Mouse (Mus musculus): Measurements from ENCODE around the gene Prr12. TPM values are rescaled to one million over a fixed set of nuclear protein-coding genes. Genes with fewer than 3 reads are reported as not detected.

The Prr12 gene
- polyA plus RNA-seq, 1 experiment from 2014 or later, result 6.4 TPM

DNA sequence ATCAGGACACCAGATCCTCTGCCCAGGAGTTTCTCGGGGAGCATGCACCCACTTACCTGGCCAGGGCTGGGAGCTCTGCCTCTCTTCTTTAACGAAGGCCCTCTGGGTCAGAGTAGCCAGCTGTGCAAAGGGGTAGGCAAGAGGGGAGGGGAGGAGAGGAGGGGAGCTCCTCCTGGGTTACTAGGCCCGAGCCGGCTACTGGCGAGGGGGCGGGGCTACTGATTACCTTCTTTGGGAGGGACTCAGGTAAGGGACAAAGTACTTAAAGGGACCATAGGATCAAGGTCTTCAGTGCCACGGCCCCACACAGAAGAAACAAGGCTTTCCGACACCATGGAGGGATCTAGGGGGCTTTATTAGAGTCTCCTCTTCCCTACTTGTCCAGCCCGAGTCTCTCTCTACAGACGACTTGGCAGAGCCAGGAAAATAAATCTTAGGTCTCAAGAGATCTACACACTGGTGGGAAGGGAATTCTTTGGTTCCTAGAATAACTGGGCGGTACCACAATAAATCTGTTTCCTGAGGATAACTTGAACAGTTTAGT is 8.9 kb upstream of the Prr12 start:
- 14% methylated on average over 11 of the region's 11 CpGs for WGBS
- Histone ChIP-seq H3K4me3 (ENCODE audit: low read depth, low read length) (peak overlapping the region; percentile 63), H3K27me3 (replicated peaks; ENCODE audit: insufficient read depth, low read length) (no peaks in the 10 kb centered on the region), H3K36me3 (ENCODE audit: insufficient read depth, low read length) (0 out of 2 replicates have a peak, but pooled peaks cover 4% of the 10 kb centered on the region), H3K4me1 (ENCODE audit: insufficient read depth, low read depth, low read length) (no peaks in the 10 kb centered on the region; the same call in 1 of the 2 replicates), H3K27ac (ENCODE audit: low read length) (peak overlapping the region; percentile 90), H3K4me2 (replicated peaks; ENCODE audit: low read depth, low read length) (peak overlapping the region; percentile 57), H3K9me3 (ENCODE audit: low read length) (no peaks in the 10 kb centered on the region), H3K9ac (replicated peaks; ENCODE audit: low read depth) (peak overlapping the region; percentile 53)
- peak; percentile 45 for ATAC-seq
- TF ChIP-seq CTCF (IDR thresholded peaks at IDR 0.05), result no peak
- TF ChIP-seq EP300 (IDR thresholded peaks at IDR 0.05), result no peak
- DNase-seq (ENCODE audit: low spot score), result peak; percentile 81

DNA sequence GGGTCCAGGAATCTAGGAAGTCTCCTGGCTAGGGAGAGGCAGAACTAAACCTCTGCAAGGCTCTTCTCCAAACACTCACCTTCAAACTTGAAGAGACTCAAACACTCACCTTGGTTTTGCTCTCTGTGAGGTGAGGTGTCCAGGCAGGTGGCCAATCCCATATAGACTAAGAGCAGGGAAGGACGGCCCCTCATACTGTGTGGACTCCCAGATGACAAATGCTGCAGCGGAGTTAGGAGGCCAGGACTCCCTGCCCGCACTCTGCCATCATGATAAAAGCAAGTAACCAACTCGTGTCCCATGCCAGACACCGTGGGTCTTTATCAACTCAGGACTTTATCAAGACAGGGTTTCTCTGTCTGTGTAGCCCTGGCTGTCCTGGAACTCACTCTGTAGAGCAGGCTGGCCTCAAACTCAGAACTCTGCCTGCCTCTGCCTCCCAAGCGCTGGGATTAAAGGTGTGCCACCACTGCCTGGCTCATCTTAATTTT is 8.0 kb upstream of the Prr12 start:
- ATAC-seq (no peak), DNase-seq (ENCODE audit: low spot score) (no peak)
- 0 out of 2 replicates have a peak, but pooled peaks cover 4% of the 10 kb centered on the region for H3K36me3 ChIP-seq (ENCODE audit: insufficient read depth, low read length)
- H3K9ac ChIP-seq (replicated peaks; ENCODE audit: low read depth), result no peak overlapping the region
- WGBS, result 86% methylated on average over 6 of the region's 6 CpGs
- no peaks in the 10 kb centered on the region for H3K9me3 ChIP-seq (ENCODE audit: low read length)
- no peak overlapping the region; the same call in 1 of the 2 replicates for H3K4me3 ChIP-seq (ENCODE audit: low read depth, low read length)
- H3K27me3 ChIP-seq (replicated peaks; ENCODE audit: insufficient read depth, low read length), result no peaks in the 10 kb centered on the region
- no peaks in the 10 kb centered on the region; the same call in 1 of the 2 replicates for H3K4me1 ChIP-seq (ENCODE audit: insufficient read depth, low read depth, low read length)
- H3K27ac ChIP-seq (ENCODE audit: low read length), result no peak overlapping the region
- no peak overlapping the region; the same call in 1 of the 2 replicates for H3K4me2 ChIP-seq (replicated peaks; ENCODE audit: low read depth, low read length)
- no peak for TF ChIP-seq EP300 (IDR thresholded peaks at IDR 0.05)
- TF ChIP-seq CTCF (IDR thresholded peaks at IDR 0.05), result no peak

DNA sequence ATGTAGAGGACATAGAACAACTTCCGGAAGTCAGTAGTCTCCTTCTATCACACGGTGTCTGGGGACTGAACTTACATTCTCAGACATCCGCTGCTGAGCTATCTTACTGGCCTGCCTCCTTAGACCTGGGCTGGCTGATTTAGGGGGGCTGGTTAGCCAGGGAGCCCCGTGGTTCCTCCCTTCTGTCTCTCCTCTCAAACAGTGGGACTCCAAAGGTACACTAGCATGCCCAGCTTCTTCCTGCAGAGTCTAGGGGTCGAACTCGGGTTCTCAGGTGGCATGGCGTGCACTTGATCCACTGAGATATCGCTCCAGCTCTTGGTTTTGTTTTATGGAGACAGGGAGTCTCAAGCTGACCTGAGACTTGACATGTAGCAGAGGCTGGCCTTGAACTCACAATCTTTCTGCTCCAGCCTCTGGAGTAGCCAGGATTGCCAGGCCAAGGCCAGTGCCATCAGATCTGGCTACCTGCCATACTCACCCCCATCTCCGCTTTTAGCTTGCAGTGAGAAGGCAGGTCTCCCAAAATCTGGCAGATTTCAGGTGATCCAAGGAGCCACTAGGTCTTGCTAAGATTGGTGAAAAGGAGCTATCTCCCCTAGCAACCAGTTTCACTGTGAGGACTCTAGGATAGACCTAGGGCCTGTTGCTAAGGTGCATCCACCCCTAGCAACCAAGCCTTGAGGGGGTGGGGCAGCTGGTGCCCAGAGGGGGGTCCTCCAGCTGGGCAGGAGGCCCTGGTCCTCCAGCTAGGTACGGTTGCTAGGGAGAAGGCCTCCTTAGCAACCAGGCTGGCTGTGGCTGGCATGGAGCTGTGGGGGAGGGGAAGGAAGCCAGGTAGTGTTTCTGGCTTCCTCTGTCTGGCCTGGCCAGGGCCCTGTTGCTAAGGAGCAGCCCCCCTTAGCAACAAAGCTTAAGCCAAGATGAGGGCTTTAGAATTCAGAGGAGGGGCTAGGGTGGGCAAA is 6.2 kb upstream of the Prr12 start:
- Histone ChIP-seq H3K4me3 (ENCODE audit: low read depth, low read length) (no peak overlapping the region), H3K9me3 (ENCODE audit: low read length) (no peaks in the 10 kb centered on the region), H3K36me3 (ENCODE audit: insufficient read depth, low read length) (0 out of 2 replicates have a peak, but pooled peaks cover 4% of the 10 kb centered on the region), H3K9ac (replicated peaks; ENCODE audit: low read depth) (no peak overlapping the region), H3K27me3 (replicated peaks; ENCODE audit: insufficient read depth, low read length) (no peaks in the 10 kb centered on the region), H3K4me2 (replicated peaks; ENCODE audit: low read depth, low read length) (no peak overlapping the region), H3K4me1 (ENCODE audit: insufficient read depth, low read depth, low read length) (no peaks in the 10 kb centered on the region; the same call in 1 of the 2 replicates), H3K27ac (ENCODE audit: low read length) (no peak overlapping the region)
- DNase-seq (ENCODE audit: low spot score) (no peak), ATAC-seq (no peak)
- 71% methylated on average over 10 of the region's 10 CpGs for WGBS
- TF ChIP-seq CTCF (IDR thresholded peaks at IDR 0.05) (no peak), EP300 (IDR thresholded peaks at IDR 0.05) (no peak)

DNA sequence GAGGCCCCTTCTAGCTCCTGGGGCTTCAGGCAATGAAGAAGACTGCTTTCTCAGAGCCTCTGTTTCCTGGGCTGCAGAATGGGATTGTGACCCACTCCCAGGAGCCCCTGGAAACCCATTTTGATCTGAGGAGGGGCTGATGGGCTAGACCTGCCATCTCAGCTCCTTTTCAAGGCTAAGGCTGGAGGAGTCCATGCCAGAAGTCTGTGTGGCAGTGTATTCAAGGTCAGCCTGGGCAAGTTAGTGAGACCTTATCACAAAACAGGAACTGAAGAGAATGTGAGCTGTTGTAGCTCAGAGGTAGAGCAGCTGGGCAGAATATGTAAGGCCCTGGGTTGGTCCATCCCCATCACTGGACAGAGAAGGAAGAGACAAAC is 4.3 kb upstream of the Prr12 start:
- H3K4me1 ChIP-seq (ENCODE audit: insufficient read depth, low read depth, low read length), result peaks cover 3% of the 10 kb centered on the region; the same call in 1 of the 2 replicates
- TF ChIP-seq CTCF (IDR thresholded peaks at IDR 0.05) (no peak), EP300 (IDR thresholded peaks at IDR 0.05) (no peak)
- no peak overlapping the region for H3K4me3 ChIP-seq (ENCODE audit: low read depth, low read length)
- H3K27ac ChIP-seq (ENCODE audit: low read length), result no peak overlapping the region
- H3K36me3 ChIP-seq (ENCODE audit: insufficient read depth, low read length), result 0 out of 2 replicates have a peak, but pooled peaks cover 4% of the 10 kb centered on the region
- no peak overlapping the region for H3K4me2 ChIP-seq (replicated peaks; ENCODE audit: low read depth, low read length)
- no peaks in the 10 kb centered on the region for H3K9me3 ChIP-seq (ENCODE audit: low read length)
- no peak overlapping the region for H3K9ac ChIP-seq (replicated peaks; ENCODE audit: low read depth)
- ATAC-seq (no peak), DNase-seq (ENCODE audit: low spot score) (no peak)
- no peaks in the 10 kb centered on the region for H3K27me3 ChIP-seq (replicated peaks; ENCODE audit: insufficient read depth, low read length)

DNA sequence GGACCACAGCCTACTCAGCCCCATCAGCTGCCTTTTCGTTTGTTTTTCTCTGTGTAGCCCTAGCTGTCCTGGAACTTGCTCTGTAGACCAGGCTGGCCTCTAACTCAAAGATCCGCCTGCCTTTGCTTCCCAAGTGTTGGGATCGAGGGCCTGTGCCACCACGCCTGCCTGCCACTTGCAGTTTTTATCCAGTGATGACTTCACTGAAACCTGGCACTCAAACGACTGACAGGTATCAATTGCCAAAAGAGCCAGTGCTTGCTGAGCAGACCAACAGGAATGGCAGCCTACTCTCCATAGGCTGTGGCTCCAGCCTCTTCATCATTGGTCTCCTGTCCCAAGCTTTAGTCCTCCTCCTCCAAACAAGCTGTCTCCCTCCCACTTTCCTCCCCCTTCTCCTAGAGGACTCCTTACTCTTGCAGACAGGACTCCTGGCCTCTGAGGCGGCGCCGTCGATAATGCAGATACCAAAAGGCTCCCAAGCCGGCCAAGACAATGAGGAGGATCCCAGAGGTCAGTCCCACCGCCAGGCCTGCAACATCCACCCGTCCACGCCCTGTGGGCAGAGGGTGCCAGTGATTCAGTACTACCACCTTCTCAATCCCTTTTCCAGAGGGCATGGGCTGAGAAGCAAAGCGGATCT is 3.8 kb upstream of the Prr12 start:
- no peak overlapping the region for H3K4me3 ChIP-seq (ENCODE audit: low read depth, low read length)
- TF ChIP-seq EP300 (IDR thresholded peaks at IDR 0.05) (no peak), CTCF (IDR thresholded peaks at IDR 0.05) (no peak)
- 0 out of 2 replicates have a peak, but pooled peaks cover 4% of the 10 kb centered on the region for H3K36me3 ChIP-seq (ENCODE audit: insufficient read depth, low read length)
- H3K27me3 ChIP-seq (replicated peaks; ENCODE audit: insufficient read depth, low read length), result no peaks in the 10 kb centered on the region
- H3K9me3 ChIP-seq (ENCODE audit: low read length), result no peaks in the 10 kb centered on the region
- DNase-seq (ENCODE audit: low spot score), result no peak
- 55% methylated on average over 14 of the region's 14 CpGs for WGBS
- H3K4me2 ChIP-seq (replicated peaks; ENCODE audit: low read depth, low read length), result no peak overlapping the region
- H3K4me1 ChIP-seq (ENCODE audit: insufficient read depth, low read depth, low read length), result peaks cover 7% of the 10 kb centered on the region; the same call in 1 of the 2 replicates
- no peak for ATAC-seq
- H3K27ac ChIP-seq (ENCODE audit: low read length), result no peak overlapping the region
- H3K9ac ChIP-seq (replicated peaks; ENCODE audit: low read depth), result no peak overlapping the region
